Mouse (Mus musculus): ENCODE measurements around the gene Ttc30a2.
A peak's percentile ranks its signal among the peaks of the same experiment; 100 is the strongest.
"Not testable (repeated sequence)": the region's sequence is repeated elsewhere in the genome, so short reads cannot be mapped to it uniquely, and the experiment has no call there.

The Ttc30a2 gene

DNA sequence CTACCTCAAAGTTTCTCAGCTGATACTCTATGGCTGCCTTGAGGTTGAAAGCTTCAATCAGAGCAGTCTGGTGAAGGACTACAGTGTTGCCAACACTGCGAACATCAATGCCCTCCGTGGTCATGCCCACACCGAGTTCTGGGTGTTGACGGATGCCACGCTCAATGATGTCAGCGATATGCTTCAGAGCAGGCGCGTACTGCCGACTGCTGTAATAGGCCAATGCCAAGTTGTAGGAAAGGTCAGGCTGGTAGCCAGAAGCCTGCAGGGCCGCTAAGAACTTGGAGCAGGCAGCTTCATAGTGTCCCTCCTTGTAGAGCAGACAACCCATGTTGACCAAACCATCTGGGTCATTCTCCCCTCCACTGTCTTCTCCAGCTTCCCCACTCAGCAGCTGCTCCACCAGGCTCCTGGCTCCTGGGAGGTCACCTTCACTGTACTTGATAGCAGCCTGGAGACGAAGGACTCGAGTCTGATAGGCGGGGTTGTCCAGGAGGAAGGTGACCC is 3.0 kb upstream of the Ttc30a2 start:
- not testable (repeated sequence) for DNase-seq

DNA sequence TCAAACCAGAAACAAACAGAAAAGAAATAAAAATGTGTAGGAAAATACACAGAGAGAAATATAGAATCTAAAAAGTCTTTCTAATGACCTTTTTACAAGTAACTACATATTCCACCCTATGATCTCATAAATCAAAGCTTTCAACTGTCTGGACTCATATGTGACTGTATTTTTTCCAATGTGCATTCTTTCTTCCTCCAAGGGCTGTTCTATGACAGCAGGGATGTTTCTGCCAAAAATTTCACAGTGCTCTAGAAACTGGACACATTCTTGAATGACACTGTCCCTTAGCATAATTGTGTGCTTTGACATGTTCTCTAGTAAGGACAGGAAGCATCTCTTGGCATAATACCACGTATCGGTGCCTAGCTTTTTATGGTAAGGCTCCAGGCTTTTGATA is 1.9 kb downstream of the Ttc30a2 start:
- not testable (repeated sequence) for DNase-seq

DNA sequence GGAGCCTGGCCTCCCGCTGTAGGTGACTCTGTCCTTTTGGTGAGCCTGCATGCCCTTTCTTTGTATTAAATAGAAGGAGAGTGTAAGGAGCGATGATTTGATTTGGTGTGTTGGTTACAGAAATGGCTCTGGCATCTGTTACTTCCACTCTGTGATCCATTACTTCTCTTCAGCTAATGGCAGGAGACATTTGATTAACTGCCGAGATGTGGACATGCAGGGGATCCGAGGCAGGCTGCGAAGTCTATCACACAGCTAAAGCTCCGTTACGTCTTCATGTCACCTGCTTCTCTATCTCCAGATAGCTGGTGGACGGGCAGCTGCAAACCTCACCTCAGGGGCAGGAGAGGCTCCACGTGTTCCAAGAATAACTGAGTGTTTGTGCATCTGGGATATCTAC is 3.8 kb downstream of the Ttc30a2 start:
- no peak for DNase-seq

DNA sequence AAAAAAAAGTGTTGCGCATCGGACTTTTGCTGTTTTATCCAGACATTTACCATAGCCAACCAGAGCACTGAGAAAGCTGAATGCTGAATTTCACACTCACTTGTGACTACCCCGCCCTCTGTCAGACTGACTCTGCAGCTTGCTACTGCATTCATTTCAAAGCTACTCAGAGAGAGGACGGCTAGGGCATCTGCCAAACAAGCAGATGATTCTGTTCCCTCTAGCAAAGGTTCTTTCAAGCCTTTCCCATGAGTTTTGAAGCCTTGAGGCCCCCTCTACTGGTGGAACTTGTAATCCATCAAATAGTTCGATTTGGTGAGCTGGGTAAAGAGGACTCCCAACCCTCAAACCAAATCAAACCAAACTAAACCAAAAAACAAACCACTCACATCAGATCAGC is 13.0 kb downstream of the Ttc30a2 start:
- DNase-seq: peak; percentile 54 to 77

DNA sequence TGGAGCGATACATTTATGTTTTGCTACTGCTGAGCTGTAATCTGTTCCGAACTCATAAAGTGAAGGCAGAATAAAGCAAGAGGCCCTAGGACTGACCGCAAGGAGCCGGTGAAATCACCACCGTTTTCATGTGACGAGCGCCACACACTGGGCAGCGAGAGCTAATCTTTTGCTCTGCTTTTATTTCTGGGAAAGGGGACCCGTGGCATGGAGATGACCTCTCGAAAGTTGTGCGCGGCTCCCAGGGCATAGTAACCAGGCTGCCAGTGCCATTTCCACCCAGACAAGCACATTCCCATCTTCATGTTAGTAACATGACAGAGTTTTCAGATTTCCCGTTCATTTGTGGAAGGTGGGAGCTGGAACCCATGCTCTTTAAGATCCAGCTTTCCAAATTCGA is 13.5 kb downstream of the Ttc30a2 start:
- peak; percentile 79 to 84 for DNase-seq

DNA sequence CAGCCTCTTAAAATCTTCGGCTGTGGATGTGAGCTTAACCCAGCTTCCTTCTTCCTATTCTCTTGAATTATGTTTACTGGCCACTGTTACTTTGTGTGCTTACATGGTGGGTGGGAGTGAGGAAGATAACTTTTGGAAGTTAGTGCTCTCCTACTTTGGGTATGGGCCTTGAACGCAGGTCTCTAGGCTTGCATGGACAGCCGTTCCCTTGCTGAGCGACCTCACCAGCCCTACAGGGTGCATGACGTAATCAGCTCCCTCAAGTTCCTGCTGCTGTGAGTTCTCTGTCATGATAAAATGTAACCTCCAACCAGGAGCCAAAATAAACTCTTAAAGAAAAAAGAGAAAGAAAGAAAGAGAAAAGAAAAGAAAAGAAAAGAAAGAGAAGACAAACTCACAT is 13.9 kb downstream of the Ttc30a2 start:
- no peak for DNase-seq

DNA sequence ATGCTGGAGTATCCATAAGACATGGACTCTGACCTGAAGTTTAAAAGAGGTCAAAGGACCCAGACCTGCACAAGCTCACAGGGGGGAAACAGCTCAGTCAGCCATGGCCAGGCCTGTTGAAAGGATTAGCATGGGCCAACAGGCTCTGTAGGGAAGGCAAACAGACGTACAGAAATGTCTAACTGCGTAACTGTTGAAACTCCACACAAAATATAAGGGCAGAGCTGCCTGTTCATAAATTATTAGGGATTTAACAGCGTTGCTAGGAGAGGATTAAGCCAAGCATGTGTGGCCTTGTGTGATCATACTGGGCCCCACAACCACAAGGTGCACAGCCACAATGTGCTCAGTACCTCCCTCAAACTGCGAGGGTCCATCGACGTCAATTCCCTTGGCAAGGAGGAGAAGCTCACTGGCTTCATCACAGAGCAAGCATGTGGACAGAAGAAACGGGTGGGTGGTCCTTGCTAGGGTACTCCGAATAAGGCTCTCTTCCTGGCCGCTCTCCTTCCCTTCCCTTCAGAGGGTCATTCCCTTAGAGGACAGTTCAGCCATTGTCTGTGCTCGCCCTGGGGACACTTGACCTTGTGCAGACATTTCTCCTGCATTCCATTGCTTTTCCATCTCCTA is 14.6 kb downstream of the Ttc30a2 start:
- DNase-seq: no peak

DNA sequence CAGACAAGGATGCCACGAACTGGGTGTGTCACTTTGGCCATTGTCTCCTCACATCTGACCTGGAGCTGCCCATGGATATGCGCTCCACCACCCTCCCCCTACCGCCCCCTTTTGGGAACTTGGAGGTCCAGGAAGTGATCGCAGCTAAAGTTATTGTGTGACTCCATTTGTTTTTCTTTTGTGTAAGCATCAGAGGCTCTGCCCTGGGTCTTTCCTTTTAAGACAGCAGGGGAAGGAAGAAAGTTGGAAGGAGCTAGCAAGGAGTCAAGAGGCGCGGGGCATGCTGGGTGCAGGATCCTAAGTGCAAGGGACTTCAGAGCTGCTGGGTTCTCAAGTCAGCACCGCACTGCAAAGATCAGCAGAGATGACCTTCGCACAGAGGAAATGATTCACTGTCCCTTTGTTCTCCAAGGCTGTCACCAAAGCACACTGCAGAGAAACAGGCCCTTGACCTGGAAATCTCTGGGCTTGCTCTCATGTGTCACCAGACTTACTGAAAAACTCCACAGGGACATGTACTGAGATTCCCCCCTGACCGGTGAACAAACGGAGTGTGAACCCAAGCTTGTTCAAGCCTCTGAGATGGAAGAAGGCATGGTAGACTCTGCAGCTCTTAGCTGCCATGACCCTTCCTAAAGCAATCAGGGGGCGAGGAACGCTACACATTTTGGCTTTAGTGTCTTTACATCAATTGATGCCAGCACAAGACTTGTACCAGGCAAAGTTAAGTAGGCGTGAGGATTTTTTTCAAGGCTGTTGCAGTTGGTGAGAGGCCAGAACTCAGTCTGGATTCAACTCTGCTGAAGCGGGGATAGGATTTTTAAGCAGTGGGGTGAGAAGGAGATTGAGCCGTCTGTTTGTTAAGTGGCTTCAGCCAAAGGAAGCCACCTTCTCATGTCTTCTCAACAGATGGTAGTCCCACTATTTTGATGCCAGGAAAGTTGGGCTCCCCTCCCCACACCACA is 17.3 kb downstream of the Ttc30a2 start:
- DNase-seq: peak; percentile 64 to 82

DNA sequence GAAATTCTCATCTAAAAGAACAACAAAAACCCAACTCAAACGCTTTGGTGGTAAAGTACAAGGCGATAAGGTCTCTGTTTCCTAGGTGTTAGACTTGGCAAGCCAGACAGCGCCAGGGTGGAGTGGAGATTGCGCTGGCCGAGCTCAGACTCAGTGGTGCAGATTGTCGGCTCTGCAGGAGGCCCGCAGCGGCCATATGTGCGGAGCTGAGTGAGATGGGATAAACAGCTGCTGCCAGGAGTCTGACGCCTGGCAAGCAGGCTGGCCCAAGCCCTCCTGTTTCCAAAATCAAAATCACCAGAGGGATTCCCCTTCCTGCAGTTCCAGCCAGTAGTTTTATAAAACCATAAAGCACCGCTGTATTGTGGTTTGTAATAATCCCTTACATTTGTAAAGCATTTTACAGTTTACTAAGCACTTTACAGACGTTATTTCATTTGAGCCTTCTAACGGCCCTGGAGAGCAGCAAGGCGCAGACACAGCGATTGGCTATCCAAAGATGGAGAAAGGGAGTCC is 18.1 kb downstream of the Ttc30a2 start:
- DNase-seq: peak; percentile 45 to 72

DNA sequence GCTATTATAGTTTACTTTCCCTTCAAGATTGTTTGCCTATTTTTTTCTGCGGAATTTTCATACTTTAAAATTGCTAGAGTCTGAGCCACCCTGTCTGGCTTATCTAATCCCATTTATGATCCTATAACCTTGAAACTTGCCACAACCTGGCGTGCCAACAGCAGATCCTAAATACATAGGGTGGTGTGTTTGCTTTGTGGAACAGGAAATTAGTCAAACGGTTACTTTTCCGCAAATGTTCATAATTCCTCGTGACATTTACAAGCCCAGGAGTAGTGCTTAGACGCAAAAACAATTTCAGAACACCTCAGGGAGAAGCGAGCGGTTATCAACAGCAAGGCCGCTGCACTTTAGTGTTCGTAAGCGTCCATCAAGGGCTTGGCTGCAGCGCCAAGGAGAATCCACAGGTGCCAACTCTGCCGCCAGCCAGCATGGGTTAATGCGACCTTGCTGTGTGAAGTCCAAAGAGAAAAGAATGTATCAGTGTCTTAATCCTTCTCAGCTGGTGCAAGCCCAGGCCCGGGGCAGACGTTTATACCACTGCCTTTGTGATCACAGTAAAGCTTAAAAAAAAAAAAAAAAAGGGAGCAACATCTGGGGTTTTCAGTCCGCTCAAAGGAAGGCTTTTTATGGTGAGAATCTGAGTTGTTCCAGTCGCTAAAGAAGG is 18.7 kb downstream of the Ttc30a2 start:
- DNase-seq: peak in 1 of 2 experiments; percentile 13

DNA sequence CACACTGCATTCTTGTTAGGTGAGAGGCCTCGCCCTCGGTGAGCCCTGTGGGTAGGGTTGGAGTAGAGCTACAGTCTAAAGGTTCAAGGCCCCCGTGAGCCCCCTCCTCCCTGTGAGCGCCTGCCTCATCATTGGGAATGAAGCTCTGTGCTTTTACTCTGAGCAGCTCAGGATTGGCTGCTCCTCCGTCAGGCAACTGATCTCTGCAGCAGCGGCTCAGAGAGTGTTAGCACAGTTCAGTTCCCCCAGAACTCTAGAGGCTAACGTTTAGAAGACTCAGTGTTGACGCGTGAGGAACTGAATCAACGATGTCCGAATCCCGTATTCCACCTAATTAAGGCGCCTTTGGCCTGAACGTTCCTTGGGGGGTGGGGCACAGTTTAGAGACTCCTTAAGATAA is 22.3 kb downstream of the Ttc30a2 start:
- DNase-seq: no peak

DNA sequence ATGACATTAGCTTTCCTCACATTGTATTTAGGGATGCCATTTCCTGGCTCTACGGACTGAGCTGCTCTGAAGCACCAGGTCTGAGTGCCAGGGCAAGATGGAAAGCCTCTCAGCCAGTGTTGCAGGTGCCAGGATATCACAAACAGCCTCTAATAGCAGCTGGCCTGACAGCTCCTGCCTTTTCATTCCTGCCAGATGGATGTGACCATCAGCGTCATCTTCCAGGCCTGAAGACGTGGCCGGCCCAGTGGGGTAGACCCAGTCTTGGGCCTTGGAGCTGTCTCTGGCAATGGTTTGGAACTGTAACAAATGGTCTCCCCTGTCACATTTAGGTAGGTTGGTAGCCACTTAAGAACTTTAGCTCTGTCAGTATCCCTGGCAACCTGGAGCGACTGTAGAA is 24.6 kb downstream of the Ttc30a2 start:
- DNase-seq: no peak

DNA sequence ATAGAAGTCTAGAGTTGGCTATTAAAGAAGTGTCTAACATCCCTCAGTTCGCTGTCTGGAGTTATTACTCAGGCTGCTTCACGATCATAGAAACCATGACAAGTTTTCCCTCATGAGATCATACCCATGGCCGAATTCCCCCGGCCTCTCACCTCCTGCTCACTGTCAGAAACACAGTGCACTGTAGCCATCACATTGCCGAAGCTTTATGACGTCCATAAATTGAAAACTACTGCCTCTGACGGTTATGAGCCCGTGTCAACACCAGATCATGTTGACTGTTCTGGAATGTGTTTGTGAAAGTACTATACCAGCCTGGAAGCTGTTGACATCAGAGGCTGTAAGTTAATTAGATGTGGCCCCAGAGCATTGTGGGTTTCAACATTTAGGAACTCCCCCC is 27.3 kb downstream of the Ttc30a2 start:
- DNase-seq: no peak

DNA sequence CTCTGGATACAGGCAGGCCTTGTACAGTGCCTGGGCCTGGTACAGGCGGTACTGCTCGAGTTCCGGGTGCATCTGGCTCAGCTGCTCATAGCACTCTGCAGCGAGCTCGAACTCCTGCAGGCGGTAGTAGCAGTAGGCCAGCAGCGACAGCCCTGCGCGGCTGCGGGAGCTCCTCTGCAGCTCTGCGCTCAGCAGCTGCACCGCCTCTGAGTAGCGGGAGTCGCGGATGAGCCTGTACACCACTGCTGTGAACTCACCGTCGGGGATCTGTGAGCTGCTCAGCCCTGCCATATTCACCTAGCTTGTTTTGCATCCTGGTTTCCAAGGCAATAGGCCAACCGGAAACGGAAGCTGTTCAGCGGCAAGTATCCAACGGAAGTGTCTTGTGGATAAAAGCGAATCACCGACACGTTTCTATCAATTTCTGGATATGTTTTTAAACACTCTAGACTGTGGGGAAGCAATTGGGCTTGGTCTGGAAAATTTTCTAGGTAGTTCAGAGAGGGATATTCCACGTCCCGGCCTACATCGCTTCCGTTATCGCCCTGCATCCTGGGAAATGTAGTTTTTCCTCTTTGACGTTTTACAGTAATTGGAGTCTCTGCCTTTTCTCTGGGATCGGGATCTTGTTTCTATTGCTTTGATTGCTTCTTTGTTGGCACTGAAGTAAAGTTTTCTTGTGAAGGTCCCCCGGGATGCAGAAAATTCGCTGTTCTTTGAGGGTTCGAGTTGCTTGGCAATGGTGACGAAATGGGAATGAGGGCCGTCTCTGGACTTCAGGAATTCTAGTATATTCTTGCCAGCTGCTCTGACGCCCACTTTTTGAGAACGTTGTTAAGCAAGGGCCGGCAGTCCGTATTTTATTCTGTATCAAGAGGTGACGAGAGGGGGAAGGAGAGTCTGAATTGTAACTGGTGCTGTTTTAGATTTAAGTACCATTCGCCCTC is 39.6 kb downstream of the Ttc30a2 start, which contains the start of gene Ttc30b:
Gene Ttc30b (minus strand): TSS at position 469 of the 947 bp plus-strand sequence.
- peak; percentile 76 to 83 for DNase-seq

DNA sequence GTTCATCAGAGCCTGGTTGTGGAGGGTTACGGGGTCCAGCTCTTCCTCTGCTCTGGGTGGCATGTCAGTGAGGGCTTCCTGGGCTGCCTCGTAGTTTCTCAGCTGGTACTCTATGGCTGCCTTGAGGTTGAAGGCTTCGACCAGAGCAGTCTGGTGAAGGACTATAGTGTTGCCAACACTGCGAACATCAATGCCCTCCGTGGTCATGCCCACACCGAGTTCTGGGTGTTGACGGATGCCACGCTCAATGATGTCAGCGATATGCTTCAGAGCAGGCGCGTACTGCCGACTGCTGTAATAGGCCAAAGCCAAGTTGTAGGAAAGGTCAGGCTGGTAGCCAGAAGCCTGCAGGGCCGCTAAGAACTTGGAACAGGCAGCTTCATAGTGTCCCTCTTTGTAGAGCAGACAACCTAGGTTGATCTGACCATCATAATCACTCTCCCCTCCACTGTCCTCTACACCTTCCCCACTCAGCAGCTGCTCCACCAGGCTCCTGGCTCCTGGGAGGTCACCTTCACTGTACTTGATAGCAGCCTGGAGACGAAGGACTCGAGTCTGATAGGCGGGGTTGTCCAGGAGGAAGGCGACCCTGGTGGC is 40.4 kb downstream of the Ttc30a2 start:
- not testable (repeated sequence) for DNase-seq

DNA sequence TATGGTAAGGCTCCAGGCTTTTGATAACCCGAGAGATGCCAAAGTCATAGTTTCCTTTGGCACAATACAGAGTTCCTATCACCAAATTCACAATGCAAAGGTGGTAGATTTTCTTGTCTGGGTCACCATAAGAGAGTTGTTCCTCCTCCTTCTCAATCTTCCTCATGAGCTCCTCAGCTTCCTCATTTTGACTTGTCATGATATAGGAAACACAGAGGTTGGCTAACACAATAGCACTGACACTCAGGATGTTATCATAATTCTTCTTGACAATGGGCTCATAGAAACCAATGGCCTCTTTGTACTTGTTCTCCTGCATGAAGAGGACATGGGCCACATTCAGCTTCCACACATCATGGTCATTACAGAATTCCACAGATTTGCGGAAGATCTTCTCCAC is 41.3 kb downstream of the Ttc30a2 start:
- DNase-seq: not testable (repeated sequence)

DNA sequence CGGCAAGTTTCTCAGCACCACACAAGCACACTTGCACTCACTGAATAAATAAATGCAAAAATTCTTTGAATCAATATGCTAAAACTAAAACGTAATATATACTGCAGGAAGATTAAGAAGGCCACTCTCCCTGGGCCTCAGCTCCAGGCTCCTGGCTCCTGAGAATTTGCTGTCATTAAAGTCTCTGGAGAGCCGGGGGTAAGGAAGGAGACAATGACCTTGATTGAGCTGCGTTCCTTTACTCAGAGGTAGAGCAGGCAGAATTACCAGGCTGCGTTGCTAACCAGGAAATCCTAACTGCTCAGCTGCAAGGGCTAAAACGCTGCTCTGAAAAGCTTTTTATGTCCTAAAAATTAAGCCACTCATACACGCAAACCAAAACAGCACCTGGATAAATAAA is 44.4 kb downstream of the Ttc30a2 start:
- no peak for DNase-seq

DNA sequence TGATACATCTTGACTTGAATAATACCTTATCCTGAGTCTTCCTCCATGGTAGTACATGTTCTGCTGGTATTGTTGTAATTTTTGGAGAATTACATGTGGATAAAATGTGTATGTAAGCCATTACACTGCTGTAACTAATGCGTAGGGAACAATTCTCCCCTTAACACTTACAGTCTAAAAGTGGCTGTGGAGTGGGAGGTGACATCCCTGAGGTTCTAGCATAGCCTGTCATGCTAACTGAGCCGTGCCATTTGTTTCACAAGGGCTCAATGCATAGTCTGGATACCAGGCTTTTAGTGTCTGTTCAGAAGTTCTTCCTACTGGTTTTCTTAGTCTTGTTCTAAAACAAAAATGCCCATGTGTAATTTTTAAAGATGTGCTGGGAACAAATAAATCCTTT is 47.0 kb downstream of the Ttc30a2 start:
- no peak for DNase-seq

DNA sequence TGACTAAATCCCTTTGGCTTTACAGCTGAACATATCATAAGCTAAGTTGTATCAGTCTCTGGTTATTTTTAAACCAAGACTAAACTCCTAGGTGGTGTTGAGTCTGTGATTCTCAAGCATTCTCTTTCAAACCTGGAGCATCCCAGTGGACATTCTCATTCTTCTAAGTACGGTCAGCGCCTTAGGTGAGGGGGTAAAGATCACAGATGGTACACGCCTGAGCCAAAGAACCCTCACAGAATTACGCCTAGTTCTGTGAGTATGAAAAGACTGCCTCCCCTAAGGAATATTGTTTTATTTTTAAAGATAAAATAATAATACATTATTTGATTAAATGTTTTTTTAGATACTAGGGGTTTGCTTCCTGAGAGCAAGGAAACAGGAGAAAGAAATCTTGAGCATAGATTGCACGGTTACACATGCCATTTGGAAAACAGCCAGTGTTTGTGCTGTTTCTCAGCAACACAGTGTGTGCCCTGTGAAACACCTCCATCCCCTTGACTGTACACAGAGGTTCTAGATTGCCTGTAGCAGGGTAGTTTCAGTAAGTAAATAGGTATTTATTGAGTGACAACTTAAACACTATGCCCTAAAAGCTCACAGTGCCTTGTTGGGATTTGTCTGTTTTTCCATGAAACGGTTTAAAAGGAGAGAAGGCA is 48.1 kb downstream of the Ttc30a2 start:
- no peak for DNase-seq

DNA sequence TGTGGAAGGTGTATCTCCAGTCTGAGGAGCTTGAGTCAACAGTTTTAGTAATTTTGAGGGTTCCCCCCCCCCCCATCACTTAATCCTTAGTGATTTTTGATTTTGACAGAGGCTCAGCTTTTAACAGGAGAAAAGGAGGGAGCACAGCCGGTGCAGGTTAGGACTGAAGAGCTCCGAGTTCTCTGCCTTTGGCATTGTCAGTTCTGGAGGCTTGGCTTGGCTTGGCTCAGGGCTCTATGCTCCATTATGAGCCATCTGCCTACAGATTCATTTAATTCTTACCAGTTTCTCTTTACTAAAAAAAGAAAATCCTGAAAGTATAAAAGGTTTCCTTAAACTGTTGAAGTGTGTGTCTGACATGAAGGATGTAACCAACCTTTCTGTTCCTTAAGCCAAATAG is 48.8 kb downstream of the Ttc30a2 start:
- DNase-seq: no peak

DNA sequence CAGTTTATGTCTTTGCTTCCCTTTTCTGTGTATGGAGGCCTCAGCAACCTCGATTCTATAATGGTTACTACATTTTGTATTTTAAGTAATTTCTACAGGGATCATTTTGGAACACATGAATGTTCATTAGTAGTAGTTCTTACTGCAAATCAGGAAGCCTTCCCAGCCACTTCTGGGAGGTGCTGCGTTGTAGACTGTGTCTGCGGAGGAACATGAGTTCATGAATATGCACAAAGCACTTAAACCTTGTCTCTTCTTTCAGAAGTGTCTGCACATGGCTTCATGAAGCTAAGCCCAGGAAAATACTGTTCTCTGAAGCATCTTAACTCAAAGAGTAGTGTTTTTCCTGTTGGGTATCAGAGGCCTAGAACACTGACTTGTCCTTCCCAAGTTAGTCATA is 50.0 kb downstream of the Ttc30a2 start:
- no peak for DNase-seq

Data from lung, postnatal 4 days (tissue).